Mouse (Mus musculus) NIH3T3 (cell line): ENCODE measurements around the gene Klc3.

Source experiments
- DNase-seq: peaks from one replicate; pipeline ENCODE4 v3.0.0-alpha.2; 2012; ENCODE audit warnings: low read depth

The Klc3 gene

DNA sequence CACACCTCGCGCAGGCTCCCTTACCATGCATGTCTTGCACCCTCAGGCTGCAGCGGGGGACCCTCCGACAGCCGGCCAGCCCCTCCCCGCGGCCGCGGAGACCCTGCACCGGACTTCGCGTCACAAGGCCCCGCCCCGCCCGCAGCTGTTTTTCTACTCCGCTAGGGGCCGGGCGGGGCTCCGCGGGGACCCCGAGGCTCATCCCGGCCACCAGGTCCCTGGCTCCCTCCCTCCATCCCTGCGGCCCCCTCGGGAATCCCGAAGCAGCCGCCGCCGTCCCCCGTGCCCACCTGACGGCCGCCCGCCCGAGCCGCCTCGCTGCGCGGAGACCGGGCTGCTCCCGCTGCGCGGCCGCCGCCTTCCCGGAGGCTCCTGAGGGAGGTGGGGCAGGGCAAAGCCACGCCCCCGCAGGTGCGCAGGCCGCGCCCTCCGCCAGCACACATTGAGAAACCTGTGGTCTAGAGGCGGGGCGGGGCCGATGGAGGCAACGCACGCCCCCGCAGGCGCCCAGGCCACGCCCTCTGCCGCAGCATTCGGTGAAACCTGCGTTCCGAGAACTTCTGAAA lies at the start of gene Klc3:
Gene Klc3 (minus strand): TSS at position 374 of the 566 bp plus-strand sequence.
- no peak for DNase-seq

DNA sequence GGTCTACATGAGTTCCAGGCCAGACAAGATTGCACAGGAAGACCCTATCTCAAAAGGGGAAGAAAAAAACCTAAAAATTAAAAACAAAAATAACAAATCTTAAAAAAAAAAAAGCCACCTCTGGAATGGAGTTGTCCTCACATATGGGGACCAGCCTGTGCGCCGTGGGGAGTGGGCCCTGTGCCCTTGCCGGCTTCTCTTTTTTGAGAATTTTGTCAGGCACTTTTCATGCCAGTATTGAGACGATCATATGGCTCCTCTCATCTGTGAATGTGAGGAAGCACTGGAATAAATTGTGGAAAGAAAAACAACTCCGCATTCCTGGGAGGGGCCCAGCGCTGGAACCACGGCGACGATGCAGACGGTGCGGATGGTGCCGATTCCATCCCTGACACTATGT lies 45.3 kb upstream of the Klc3 start:
- no peak for DNase-seq

DNA sequence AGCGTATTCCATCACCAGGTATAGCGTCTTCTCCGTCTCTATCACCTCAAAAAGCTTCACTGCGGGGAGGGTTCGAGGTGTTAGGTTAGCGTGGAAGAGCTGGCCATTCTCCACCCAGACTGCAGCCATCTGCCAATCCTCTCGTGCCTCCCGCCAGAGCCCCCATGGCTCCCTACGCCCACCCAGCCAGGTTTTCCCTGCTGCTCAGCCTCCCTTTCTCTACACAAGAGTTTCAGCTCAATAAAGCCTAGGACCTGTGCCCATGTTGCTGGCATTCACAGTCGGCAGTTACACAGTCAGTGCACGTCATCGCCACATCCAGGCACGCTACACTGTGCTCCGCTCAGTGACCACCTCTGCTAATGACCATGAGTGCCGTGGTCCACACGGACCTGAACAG lies 43.8 kb upstream of the Klc3 start:
- DNase-seq: no peak

DNA sequence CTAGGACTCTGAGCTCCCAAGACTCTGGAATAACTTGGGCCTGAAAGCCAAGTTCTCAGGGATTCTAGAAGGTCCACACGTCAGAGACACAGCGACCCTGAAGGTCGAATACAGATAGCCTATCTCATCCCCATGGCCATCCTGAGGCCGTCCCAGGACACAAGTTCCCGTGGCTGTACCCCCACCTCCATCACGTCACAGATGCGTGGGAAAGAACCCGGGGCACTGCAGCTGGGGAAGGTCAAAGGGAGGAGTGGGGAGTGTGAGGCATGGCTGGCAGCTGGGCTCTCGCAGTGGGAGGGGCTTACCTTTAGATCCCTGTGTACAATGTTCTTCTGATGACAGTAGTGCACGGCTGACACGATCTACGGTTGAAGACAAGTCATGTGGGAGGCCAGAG lies 40.9 kb upstream of the Klc3 start:
- no peak for DNase-seq

DNA sequence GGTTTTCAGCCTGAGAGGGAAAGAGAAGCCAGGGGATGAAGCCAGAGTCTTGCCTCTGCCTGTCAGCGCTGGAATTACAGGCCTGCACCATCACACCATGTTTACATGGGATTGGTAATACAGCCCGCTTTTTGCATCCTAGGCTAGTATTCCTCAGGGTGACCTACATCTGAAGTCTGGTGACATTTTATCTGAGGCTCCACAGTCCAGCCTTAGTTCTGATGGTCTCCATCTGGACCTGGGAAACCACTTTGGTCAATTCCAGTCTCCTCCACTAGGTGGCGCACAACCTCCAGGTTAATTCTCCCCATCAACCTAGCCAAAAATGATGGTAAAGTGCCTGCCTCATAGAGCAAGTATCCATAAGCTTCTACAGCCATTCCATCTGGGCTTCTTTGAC lies 39.4 kb upstream of the Klc3 start:
- DNase-seq: peak; percentile 92

DNA sequence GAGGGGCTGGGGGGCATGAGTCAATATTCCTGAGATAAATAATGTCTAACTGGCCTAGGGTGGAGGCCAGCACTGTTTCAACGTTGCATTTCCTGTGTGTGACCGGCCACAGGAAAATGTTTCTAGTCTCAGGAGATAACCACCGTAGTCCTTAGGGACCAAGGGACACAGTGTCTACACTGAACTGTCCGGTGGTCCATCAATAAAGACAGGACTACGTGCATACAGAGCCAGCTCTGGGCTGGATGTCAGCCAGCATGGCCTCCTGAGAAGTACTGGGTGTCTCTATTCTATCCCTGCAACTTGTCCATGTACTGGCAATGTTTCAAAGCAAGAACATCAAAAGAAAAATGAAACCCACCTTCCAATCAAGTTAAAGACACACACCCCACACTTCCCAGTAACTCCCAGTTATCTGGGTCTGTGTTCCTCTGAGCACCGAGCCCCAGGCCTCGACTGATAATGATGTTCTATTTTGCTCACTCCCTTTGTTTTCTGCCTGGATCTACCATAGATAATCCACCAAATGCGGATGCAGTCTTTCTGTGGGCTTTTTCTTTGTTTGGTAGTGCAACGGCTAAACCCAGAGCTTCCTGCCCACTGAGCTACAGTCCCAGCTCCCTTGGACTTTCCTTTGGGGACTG lies 37.7 kb upstream of the Klc3 start:
- no peak for DNase-seq

DNA sequence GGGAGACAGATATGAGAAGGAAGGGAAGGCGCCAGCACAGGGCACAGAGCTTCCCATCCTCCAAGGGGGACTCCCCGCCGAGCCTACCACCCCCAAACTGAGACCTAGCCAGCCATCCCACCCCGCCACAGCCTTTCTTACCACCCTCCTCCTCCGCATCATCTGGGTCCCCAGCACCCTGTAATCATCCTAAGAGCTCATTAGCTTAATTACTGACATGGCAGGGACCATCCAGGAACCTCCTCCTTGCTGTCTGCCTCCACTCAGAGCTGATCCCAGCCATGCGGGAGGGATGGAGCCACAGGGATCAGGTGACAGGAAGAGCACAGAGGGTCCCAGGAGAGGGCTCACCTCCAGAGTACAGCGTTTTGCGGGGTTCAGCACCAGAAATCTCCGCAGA lies 33.1 kb upstream of the Klc3 start:
- DNase-seq: no peak

DNA sequence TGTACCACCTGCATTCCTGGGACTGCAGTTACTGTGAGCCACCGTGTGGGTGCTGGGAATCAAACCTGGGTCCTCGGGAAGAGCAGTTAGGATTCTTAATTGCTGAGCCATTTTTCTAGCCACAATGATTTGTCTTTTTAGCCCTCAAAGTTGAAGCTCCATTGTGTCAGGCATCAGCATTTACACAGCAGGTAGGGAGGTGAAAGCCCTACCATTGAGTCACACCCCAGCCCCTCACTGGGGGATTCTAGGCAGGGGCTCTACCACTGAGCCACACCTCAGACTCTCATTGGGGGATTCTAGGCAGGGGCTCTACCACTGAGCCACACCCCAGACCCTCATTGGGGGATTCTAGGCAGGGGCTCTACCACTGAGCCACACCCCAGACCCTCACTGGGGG lies 32.4 kb upstream of the Klc3 start:
- DNase-seq: no peak

DNA sequence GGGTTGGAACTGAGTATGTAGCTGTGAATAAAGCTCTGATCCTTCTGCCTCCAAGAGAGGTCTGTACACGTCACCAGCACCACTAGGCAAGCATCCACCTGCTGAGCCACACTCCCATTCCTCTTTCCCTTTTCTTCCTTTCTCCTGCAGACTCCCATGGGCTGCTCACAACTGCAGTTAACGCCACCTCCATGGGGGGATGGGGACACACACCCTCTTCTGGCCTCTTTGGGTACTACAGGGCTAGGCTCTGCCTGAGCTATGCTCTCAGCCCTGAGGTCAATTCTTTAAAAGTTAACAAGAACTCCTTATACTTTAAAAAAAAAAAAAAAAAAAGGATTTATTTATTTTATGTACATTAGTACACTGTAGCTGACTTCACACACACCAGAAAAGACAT lies 28.6 kb upstream of the Klc3 start:
- no peak for DNase-seq

DNA sequence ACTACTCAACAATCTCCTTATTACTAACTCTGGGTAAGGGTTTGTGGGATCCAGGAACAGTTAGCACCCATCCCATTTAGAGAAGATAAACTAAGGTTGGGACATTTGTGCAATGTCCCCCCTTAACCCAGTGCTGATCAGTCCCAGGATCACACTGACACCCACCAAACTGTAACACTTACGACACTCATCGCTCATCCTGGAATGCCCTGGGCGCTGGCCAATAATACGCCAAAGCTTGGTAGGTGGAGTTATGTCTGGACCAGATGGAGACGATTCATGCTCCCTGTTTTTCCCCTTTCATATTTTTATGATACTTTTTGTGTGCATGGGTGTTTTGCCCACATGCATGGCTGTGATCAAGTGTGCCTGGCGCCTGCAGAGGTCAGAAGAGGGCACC lies 26.5 kb upstream of the Klc3 start:
- DNase-seq: peak; percentile 18

DNA sequence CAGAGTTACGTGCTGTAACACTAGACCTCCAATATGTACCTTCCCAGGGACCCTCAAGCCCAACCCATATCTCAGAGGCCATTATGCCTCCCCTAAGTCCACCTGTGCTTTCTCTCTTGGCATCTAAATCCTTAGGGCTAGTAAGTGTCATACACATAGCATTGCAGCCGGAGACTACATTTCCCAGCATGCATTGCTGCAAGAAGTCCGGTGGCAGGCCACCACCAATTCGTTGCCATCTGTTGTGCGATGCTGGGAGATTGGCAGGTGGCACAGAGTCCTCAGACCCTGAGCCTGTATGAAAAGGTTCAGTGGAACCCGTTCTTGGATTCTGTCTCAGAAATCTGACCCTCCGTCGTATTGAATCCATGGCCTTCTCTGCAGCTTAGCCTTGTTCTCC lies 25.8 kb upstream of the Klc3 start:
- DNase-seq: no peak

DNA sequence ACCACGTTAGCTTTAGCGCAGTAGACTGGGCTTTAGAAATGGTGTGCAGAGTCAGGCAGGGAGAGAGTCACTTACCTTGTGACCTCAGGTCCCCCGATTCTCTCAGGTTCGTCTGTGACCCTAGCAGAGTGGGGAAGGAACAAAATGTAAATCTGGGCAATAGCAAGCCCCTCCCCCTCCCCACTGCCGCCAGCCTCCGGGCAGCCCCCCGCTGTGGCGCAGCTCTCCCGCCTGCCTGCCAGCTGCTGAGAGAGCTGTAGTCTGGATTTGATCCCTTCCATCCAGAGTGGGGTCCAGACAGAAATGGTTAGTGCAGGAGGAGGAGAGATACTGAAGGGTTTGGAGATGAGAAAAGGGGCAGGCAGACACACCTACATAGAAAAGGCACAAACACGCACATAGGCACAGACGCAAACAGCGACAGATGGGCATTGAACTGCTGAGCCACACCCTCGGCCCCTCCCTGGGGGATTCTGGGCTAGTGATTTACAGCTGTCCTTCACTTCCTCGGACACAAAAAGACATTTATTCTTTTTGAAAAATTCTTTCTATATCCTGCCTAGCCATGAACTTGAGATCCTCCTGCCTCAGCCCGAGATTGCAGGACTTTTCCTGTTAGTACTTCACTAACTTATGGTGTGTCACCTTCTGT lies 24.2 kb upstream of the Klc3 start:
- no peak for DNase-seq

DNA sequence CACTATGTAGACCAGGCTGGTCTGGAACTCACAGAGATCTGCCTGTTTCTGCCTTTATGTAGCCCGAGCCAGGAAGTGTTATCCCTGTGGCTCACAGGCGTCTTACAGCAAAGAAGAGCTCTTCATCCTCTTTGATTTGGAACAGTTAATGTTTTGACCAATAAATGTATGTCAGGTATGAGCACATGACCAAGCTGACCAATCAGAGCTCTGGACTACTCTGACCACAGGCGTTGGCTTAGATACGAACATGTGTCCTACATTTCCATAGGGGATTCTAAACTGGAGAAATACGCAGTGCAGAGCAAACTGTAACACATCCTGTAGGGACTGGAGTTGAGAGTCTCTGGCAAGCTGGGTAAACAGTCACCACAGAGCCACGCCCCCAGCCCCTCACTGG lies 23.0 kb upstream of the Klc3 start:
- no peak for DNase-seq

DNA sequence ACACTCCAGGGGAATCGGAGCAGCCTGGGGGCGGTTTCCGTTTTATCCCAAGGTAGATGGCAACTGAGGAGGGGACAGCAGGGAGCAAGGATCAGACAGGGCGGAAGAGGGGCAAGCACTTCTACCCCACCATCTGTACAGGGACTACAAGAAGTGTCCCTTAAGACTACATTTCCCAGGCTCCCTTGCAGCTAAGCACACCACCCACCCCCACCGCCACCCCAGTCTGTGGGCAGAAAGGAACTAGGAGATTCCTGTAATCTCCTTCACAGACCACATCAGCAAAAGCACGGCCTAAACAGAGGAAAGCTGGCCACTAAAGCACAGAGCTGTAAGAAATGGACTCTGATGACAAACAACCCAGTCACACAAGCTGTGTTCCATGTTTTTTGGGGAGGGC lies 22.4 kb upstream of the Klc3 start:
- DNase-seq: no peak

DNA sequence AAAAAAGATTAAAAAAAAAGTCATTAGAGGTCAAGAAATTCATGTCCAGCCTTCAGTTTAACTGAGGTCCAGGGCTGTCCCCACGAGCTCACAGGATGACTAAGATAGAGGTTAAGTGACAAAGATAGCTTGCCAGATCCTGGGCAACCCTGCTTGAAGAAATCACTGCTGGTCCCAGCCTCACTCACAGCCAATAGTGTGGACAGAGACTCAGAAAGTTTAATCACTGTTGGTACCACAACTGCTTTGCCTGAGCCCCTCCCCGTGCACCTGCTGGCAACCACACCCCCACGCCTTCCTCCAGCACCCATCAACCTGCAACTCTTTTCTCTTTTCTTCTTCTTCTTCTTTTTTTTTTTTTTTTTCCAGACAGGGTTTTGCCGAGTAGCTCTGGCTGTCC lies 20.1 kb upstream of the Klc3 start:
- DNase-seq: no peak

DNA sequence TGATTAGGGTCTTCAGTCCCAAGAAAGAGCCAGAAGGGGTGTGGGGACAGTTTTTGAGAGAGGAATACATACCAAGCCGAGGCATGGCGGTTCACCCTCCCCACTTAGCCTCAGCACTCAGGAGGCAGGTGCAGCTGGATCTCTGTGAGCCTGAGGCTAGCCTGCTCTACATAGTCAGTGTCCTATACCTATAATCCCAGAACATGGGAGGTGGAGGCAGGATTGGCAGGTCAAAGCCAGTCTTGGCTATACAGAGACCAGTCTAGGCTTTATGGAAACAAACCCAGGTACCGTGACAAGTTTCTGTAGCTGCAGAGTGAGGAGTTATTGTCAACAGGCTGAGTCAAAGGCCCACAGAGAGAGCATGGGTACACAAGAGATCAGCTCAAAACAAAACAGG lies 19.2 kb upstream of the Klc3 start:
- no peak for DNase-seq

DNA sequence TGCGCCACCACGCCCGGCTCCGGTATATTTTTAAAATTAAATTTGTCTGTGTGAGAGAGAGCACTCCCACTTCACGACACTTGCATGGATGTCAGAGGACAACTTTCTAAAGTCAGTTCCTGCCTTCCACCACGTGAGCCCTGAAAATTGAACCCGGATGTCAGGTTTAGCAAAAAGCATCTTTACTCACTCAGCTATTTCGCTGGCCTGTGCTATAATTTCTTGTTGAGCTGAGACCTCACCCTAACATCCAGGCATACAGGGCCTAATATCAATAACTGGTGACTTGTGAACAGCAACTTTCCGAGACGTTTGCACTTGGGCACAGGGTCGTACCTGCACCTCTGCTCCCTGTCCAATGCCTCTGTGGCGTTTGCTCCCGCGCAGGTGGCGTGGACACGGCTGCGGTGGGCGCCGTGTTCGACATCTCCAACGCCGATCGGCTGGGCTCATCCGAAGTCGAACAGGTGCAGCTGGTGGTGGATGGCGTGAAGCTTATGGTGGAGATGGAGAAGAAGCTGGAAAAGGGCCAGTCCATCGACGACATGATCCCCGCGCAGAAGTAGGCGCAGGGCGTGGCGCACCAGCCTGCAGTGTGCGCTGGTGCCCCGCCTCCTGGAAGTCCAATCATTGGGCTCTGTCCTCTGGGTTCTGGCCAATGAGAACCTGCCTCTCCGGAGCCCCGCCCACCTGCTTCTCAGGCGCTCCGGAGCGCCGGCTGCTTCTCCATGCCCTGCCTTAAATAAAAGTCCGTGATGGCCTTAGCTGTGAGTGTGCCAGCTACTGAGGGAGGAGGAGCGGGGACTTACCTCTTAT lies 17.1 kb upstream of the Klc3 start:
- no peak for DNase-seq

DNA sequence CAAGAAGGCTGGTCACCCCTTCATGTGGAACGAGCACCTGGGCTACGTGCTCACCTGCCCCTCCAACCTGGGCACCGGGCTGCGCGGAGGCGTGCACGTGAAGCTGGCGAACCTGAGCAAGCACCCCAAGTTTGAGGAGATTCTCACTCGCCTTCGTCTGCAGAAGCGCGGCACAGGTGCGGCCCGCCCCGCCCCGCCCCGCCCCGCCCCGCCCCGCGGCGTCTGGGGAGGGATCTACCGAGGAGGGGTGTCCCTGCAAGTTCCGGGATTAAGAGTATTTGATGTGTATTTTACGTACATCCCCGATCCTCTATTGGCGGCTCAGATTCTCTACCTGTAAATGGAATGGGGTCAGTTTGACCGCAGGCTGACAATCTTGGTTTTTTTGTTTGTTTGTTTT lies 16.2 kb upstream of the Klc3 start:
- no peak for DNase-seq

DNA sequence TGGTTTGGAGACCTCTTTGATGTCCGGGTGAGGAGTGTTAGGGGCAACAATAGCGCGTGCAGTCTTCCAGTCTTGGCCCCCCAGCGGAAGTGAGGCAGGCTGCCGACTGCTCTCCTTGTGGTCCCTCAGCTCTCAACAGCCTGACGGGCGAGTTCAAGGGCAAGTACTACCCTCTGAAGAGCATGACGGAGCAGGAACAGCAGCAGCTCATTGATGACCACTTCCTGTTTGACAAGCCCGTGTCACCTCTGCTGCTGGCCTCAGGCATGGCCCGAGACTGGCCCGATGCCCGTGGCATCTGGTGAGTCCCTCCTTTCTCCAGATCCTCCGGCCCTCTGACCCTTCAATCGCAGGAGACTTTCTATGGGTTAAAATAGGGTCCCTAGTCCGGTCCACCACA lies 12.7 kb upstream of the Klc3 start:
- DNase-seq: no peak

DNA sequence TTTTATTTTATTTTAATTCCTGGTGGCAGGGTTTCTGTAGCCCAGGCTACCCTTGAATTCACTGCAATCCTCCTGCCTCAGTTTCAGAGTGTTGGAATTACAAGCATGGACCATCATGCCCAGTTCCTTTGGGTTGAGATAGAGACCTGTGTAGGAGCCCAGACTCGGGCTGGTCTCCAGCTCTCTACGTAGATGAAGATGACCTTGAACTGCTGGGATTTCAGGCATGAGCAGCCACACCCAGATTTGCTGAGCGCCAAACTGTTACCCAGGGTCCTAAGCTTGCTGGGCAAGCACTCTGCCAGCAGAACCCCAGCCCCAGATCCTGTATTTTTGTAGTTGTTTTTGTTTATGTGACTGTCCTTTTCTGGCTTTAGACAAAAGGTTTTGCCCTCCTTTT lies 9.6 kb upstream of the Klc3 start:
- no peak for DNase-seq

DNA sequence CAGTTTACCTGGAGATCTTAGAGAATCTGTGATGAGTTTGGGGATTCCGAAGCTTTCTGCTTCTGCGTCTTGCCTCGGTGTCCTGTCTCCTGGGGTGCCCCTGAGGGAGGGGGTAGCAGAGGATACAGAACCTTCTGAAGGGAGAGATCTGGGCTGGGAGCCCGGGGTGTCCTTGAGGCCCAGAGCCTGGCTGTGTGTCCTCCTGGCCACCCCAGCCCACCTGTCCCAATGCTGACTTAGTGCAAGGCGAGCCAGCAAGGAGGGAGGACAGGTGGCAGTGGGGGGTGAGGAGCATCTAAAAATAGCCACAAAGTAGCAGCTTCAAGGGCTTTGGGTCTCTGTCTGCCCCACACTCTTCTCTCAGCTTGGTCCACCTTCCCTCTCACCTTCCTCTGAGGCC lies 7.9 kb upstream of the Klc3 start:
- DNase-seq: no peak

DNA sequence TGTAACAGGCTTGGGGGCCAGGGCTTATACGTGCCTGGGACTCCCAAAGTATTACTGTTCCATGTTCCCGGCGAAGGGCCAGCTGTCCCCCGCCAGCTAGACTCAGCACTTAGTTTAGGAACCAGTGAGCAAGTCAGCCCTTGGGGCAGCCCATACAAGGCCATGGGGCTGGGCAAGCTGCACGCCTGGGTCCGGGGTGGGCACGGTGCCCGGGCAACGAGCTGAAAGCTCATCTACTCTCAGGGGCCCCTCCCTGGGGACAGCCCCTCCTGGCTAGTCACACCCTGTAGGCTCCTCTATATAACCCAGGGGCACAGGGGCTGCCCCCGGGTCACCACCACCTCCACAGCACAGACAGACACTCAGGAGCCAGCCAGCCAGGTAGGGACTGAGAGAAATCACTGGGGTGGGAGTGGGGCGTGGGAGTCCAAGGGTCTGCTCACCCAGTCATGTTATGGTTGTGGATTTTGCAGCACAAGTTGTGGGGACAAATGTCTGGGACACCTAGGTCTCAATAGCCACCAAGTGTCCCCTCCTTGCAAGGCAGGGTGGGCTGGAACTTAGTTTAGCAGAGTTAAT lies 7.0 kb upstream of the Klc3 start:
- DNase-seq: no peak

DNA sequence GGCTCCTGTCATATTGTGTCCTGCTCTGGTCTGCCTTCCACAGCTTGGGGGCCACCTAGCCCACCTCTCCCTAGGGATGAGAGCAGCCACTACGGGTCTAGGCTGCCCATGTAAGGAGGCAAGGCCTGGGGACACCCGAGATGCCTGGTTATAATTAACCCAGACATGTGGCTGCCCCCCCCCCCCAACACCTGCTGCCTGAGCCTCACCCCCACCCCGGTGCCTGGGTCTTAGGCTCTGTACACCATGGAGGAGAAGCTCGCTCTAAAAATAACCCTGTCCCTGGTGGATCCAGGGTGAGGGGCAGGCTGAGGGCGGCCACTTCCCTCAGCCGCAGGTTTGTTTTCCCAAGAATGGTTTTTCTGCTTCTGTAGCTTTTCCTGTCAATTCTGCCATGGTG lies 5.8 kb upstream of the Klc3 start:
- no peak for DNase-seq
